Mouse (Mus musculus): ENCODE measurements at regions not wholly inside any gene's neighbourhood (a gene's known extent, or its start where the extent isn't known, plus 50 kb on each side); places are given as distances from the start of the nearest gene placed in this dataset.

GRCm38 (mm10) chr12:42369029-42369577 lies 882.9 kb upstream of the Lrrn3 start:
- DNase-seq (ENCODE audit: low spot score) = no peak

DNA sequence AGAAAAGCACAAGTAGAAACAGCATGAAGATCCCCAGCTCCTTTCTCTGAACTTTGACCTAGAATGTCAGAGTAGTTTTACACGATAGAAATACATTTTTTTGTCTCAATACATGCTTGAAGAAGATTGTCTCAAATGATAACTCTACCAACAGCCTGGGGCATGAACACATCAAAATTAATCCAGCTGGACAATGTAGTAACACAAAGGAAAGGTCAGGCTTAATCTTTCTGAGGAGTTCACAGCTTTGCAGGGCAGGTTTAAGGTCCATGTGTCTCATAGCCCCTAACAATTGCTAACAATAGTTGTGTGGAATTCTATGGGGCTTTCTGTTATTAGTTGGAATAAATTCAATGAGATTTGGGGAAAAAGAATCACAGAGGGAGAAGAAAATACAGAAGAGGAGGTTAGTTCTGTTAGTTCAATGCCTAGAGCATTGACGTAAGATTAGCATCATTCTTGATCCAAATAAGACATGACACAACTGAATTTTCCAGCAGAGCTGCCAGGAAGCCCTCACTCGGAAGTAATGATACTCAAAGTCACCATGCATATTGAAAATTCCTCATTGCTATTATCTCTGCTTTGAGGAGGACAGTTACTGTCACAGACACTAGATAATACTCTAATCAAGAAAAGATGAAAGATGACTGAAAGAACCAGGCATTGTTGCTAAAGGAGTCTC lies 852.9 kb upstream of the Lrrn3 start:
- DNase-seq (ENCODE audit: low spot score) = no peak

DNA sequence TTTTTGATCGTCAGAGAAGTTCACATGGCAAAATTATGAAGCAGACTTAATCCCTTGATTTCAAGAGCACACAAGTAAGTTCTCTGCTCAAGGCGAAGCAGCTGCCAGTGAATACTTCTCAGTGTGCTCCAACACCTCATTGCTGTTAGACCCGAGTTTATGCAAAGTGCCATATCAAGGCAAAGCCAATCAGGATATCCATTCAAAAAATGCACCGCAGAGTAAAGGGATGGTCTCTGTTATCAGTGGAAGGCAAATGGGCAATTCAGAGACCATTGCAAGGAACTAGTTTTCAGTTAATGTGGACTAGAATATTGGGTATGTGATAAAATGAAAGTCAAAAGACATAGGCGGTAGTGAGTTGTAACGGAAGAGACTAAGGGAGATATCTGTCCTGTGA lies 820.2 kb upstream of the Lrrn3 start:
- DNase-seq (ENCODE audit: low spot score) = no peak

DNA sequence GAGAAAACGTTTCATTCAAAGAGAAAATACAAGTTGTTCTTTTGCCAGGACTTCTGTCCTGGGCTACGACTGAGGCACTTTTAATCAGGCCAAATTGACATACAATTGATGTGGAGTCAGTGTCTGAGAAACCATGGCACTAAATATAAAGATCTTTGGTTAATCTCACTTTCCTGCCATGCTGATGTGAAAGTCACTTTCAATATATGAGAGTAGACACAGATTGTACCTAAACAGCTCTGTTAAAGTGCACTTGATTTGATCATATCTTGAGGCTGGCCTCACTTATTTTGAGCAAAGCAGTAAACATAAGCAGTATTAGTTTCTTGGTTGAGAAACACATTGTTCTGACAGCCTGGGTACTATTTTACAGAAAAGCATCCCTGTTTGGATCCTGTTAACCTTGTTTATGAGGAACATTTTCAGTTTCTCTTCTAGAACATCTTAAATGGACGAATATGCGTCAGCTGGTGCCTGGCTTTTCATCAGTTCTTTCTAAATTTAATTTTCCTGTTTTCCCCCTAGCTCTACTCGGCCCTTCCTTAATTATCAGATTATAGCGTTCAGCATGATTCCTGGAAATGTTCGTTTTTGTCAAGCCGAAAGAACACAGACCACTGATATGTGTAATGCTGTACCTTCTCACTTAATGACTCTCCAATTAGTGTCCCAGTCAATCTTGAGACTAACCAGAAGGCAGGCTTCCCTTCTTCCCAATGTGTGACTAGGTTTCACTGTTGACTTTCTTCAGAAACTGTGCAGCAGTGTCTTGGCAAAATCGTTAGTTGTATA lies 791.2 kb upstream of the Lrrn3 start:
- DNase-seq (ENCODE audit: low spot score) = no peak

DNA sequence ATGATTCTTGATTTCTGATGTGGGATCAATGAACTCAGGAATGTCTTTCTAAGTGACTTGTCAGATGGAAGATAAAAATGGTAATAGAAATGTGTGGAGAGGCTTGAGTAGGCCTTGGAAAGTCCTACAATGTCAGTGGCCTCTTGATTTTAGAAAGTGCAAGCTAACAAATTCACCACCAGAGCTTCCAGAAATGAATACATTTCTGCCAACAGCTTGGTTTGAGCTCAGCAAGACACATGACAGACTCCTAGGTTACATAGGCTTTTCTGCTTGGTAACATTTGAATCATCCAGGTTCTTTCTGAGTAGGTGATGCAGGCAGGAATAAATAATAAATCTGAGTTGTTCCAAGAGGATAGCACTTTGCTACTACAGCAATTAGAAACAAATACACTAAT lies 764.2 kb upstream of the Lrrn3 start:
- no peak for DNase-seq (ENCODE audit: low spot score)

DNA sequence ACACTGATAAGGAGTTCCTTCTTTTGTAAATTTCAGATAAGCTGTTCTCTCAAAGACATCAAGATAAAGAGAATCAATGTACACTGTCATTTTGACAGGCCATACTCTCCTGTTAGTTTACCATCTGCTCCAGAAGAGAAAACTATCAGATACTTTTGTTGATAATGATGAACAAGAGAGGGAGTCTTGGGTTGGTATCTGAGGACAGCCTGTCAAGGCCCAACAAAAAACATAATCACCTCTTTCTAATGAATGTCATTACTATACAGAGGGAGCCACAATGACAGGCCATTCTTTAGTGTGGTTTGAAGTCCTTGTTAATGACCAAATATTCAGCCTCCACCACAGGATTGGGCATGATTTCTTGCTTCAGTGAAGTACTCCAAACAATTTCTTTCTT lies 743.0 kb upstream of the Lrrn3 start:
- no peak for DNase-seq (ENCODE audit: low spot score)

- no peak for DNase-seq (ENCODE audit: low spot score)
Measured at GRCm38 (mm10) chr12:42181646-42182045, 695.4 kb upstream of the Lrrn3 start.

GRCm38 (mm10) chr12:42179947-42180669 lies 693.9 kb upstream of the Lrrn3 start:
- DNase-seq (ENCODE audit: low spot score) = no peak

DNA sequence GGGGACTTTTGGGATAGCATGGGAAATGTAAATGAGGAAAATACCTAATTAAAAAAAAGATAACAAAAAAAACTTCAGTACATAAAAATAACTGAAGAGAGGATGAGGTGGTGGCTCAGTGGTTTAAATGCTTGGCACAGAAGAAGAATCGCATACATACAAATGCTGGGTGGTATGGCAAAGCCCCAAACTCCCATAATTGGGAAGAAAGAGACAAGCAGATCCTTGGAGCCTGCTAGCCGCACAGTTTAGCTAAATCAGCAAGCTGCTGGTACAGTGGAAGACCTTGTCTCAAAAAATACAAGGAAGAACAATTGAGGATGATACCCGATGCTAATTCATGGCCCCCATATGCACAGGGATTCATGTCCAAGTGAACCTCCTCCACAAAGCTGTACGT lies 661.7 kb upstream of the Lrrn3 start:
- DNase-seq (ENCODE audit: low spot score) = no peak

- no peak for DNase-seq (ENCODE audit: low spot score)
Measured at GRCm38 (mm10) chr12:42138694-42139442, 652.6 kb upstream of the Lrrn3 start.

DNA sequence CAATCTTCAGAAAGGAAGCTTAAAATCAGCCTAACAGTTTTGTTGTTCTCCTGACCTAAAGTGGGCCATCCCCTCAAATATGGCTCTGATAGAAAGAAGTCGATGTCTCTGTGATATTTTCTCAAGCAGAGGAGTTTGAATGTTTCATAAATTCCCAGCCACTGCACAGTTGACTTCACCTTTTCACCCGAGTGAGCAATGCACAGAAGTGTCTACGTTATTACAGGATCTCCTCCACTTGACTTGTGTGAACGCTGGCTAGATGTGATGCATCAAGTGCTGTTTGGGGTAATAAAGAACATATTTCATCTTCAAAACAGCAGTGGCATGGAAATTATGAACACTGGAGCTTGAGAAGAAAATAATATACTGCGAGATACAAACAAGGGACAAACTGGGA lies 651.9 kb upstream of the Lrrn3 start:
- DNase-seq (ENCODE audit: low spot score) = no peak

GRCm38 (mm10) chr12:42137764-42138163 lies 651.5 kb upstream of the Lrrn3 start:
- DNase-seq (ENCODE audit: low spot score) = peak; percentile 10

- DNase-seq (ENCODE audit: low spot score) = no peak
Measured at GRCm38 (mm10) chr12:42100189-42100588, 614.0 kb upstream of the Lrrn3 start.

DNA sequence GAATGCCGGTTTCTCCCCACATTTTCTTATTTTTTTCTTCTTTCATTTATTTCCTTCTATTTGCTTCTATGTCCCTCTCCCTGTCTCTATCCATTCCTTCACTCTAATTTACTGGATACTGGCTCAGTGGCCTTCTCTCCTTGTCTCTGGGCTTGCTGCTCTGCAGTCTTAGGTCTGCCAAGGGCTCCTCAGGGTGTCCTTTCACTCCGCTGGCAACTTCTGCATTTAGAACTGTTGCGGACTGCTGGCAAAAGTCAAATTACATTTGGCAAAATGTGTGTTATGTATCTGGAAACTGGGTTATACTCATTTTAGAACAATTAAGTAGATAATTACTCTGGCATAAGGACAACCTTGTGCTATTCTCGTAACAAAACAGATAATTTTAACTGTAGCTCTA lies 584.2 kb upstream of the Lrrn3 start:
- peak; percentile 86 for DNase-seq (ENCODE audit: low spot score)

DNA sequence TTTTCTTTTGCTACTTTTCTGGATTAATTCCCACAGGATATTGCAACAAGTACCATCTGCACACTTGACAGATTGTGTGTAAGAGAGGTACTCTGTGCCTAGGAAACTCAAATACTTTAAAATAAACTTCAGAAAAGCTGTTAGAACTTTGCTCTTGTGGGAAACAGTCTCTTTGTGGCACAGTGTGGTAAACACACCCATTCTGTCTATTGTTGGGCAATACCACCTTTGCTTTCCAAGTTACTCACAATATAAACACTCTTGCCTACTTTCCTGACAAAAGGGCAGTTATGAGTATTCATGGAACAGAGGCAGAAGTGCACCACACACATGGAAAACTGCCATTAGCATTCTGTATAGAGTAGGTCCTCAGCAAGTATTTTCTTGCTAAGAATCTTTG lies 577.5 kb upstream of the Lrrn3 start:
- DNase-seq (ENCODE audit: low spot score) = peak; percentile 95

- DNase-seq (ENCODE audit: low spot score) = no peak
Measured at GRCm38 (mm10) chr12:42049056-42049455, 562.8 kb upstream of the Lrrn3 start.

- peak; percentile 81 for DNase-seq (ENCODE audit: low spot score)
Measured at GRCm38 (mm10) chr12:42027874-42028273, 541.6 kb upstream of the Lrrn3 start.

DNA sequence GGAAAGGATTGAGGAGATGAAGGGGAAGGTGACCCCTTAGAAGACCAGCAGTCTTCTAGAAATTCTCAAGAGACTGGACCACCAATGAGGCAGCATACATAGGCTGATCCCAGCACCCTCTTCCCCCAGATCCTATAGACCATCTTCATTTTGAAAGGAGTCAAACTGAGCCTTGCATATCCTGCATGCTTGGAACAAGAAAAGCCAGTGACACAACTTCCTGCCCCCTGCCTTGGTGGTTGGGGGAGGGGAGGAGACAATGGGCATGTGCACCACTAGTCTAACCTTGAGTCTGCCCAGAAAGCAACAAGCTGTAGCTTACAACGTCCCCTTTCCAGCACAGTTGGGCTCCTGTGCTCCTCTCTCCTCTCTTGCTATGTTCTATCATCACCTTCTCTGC lies 531.3 kb upstream of the Lrrn3 start:
- no peak for DNase-seq (ENCODE audit: low spot score)

DNA sequence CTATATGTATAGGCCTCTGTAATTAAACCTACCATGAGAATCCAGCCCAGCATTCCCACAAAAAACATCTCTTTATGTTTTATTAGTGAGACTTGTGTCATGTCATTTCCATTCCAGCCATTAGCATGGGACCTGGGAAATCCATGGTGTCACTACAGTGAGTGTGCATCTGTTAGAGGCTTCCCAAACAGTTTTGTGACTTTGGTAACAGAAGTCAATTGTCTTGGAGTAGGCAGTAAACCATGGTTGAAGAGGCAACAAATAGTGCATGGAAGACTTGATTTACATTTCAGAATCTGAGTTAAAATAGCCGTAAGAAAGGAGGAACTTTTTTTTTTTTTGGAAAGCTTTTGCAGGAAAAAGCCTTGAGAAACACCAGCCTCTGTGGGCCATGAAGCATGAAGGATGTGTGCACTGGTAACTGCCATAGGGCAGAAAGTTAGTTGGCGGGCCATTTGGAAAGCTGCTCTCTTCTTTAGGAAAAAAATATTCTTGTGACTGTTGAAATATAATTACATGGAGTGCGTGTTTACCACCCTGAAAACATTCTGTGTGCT lies 522.7 kb upstream of the Lrrn3 start:
- no peak for DNase-seq (ENCODE audit: low spot score)

DNA sequence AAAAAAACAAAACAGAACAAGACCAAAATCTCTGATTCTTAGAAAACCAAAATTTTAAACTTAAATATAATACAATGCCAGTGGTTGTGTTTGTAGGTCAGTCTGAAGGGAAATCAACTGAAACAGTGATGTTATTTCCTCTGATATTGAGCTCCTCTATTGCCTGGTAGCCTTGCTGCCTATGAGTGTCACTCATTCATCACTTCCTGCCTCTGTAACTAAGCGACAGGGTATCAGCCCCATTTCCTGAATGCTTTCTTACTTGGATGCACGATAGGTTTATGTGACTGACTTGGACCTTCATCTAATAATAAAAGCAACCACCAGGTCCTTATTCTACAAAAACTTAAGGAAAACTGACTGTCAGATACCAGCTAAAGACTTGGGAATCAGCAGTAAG lies 520.7 kb upstream of the Lrrn3 start:
- DNase-seq (ENCODE audit: low spot score) = no peak
